Mouse (Mus musculus): ENCODE data around the gene Mab21l1.

DNA sequence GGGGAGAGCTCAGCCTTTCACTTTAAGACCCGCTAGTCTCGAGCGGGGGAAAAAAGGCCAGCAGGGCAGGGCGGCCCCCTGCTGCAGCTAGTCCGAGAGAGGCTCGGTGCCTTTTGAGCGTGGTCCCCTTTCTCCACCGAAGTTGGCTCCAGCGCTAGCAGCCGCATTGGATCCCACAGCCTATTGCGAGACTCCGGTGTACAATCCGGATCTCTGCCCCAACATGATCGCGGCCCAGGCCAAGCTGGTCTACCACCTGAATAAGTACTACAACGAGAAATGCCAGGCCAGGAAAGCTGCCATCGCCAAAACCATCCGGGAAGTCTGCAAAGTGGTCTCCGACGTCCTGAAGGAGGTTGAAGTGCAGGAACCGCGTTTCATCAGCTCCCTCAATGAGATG lies 461 bp downstream of the Mab21l1 start:
- TF ChIP-seq CTCF (conservative IDR thresholded peaks at IDR 0.05; ENCODE audit: low read length), result no peak
- TF ChIP-seq NANOG (IDR thresholded peaks at IDR 0.05; ENCODE audit: borderline replicate concordance, low read length), result no peak
- no peak for TF ChIP-seq POU5F1 (IDR thresholded peaks at IDR 0.05; ENCODE audit: borderline replicate concordance, low read length)

All from E14TG2a.4 (cell line).